7 mouse cellular contexts compared by ENCODE assay signal in the genomic region with DNA sequence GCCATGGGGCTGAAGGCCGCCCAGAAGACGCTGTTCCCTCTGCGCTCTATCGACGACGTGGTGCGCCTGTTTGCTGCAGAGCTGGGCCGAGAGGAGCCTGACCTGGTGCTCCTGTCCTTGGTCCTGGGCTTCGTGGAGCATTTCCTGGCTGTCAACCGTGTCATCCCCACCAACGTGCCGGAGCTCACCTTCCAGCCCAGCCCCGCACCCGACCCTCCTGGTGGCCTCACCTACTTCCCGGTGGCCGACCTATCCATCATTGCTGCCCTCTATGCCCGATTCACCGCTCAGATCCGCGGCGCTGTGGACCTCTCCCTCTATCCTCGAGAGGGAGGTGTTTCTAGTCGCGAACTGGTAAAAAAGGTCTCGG. TPM values are rescaled to one million over a fixed set of nuclear protein-coding genes. Genes with fewer than 3 reads are reported as not detected.
A peak's percentile ranks its signal among the peaks of the same experiment; 100 is the strongest.
DNase-seq lines count a peak whose midpoint lies in the region; TF ChIP-seq lines count a peak whose summit lies in the region.

No protein-coding gene starts in this region.

- H3K4me3 ChIP-seq in spleen, adult 2 months (ENCODE audit: extremely low read depth, insufficient read depth, insufficient read length), result peak overlapping the region; percentile 69
- H3K4me3 ChIP-seq in hindbrain, embryonic 10.5 days, result peak overlapping the region; percentile 85

- no peak for TF ChIP-seq POLR2A in spleen, adult 2 months (IDR thresholded peaks at IDR 0.05; ENCODE audit: low read depth, low read length)

- no peak overlapping the region for H3K27ac ChIP-seq in spleen, adult 2 months (ENCODE audit: insufficient read depth, low read length)
- H3K27ac ChIP-seq in hindbrain, embryonic 10.5 days, result peak overlapping the region; percentile 90

- peaks cover 23% of the 10 kb centered on the region; the same call in 1 of the 2 replicates for H3K4me1 ChIP-seq in spleen, adult 2 months (ENCODE audit: control insufficient read depth, insufficient read depth, insufficient read length)
- H3K4me1 ChIP-seq in hindbrain, embryonic 10.5 days (replicated peaks), result peaks cover 57% of the 10 kb centered on the region

- no peak for DNase-seq in spleen, adult 2 months (ENCODE audit: low read depth in 1 of 2, low spot score in 2 of 2)
- no peak for DNase-seq in spleen, adult 12 weeks (ENCODE audit: low spot score)
- peak; percentile 52 to 61 for DNase-seq in cerebellum, postnatal 25 days
- DNase-seq in hindbrain, embryonic 10.5 days (ENCODE audit: low spot score), result no peak
- peak; percentile 50 for DNase-seq in liver
- peak; percentile 24 to 34 for DNase-seq in spleen, postnatal 36 days (ENCODE audit: low spot score in 2 of 2)
- no peak for DNase-seq in layer of hippocampus, adult 9-10 months (ENCODE audit: low spot score)

- peaks cover 6% of the 10 kb centered on the region for H3K36me3 ChIP-seq in spleen, adult 2 months (ENCODE audit: control insufficient read depth, insufficient read depth, low read length)
- peaks cover 40% of the 10 kb centered on the region for H3K36me3 ChIP-seq in hindbrain, embryonic 10.5 days

- no peaks in the 10 kb centered on the region for H3K27me3 ChIP-seq in spleen, adult 2 months (ENCODE audit: control insufficient read depth, insufficient read depth, low read length)
- no peaks in the 10 kb centered on the region for H3K27me3 ChIP-seq in hindbrain, embryonic 10.5 days (ENCODE audit: insufficient read depth, poor library complexity, severe bottlenecking)

- H3K9me3 ChIP-seq in hindbrain, embryonic 10.5 days, result no peaks in the 10 kb centered on the region

- TF ChIP-seq CTCF in spleen, adult 2 months (IDR thresholded peaks at IDR 0.05; ENCODE audit: extremely low read depth, insufficient read depth, insufficient read length, insufficient replicate concordance), result no peak

- WGBS in spleen, adult 2 months, result 2% methylated on average over 25 of the region's 25 CpGs
- under 1% methylated on average over 25 of the region's 25 CpGs for WGBS in hindbrain, embryonic 10.5 days

RNA-seq across cellular contexts. Expression of a gene that starts 0.7 kb away (rescaled TPM):
- polyA plus RNA-seq in spleen, adult 2 months (2012; rRNA removed), result 54.2 and 57.2 TPM in 2 replicates
- 125 and 129 TPM in 2 replicates for polyA plus RNA-seq in hindbrain, embryonic 10.5 days (2016; fragmentation: Nextera tagmentation; extraction: Ambion mirVana)

RNA-seq across cellular contexts. Expression of a gene that starts 5.5 kb away (rescaled TPM):
- 487 and 792 TPM in 2 replicates for polyA plus RNA-seq in spleen, adult 2 months (2012; rRNA removed)
- polyA plus RNA-seq in hindbrain, embryonic 10.5 days (2016; fragmentation: Nextera tagmentation; extraction: Ambion mirVana), result 13.1 and 14.7 TPM in 2 replicates

RNA-seq across cellular contexts. Expression of a gene that starts 28.0 kb away (rescaled TPM):
- polyA plus RNA-seq in spleen, adult 2 months (2012; rRNA removed), result 177 and 239 TPM in 2 replicates
- polyA plus RNA-seq in hindbrain, embryonic 10.5 days (2016; fragmentation: Nextera tagmentation; extraction: Ambion mirVana), result 198 and 221 TPM in 2 replicates

RNA-seq across cellular contexts. Expression of a gene that starts 29.2 kb away (rescaled TPM):
- polyA plus RNA-seq in spleen, adult 2 months (2012; rRNA removed), result 7.7 and 8.9 TPM in 2 replicates
- 0.29 and 0.37 TPM in 2 replicates for polyA plus RNA-seq in hindbrain, embryonic 10.5 days (2016; fragmentation: Nextera tagmentation; extraction: Ambion mirVana)

RNA-seq across cellular contexts. Expression of a gene that starts 48.8 kb away (rescaled TPM):
- 7.3 and 8.1 TPM in 2 replicates for polyA plus RNA-seq in spleen, adult 2 months (2012; rRNA removed)
- 1.3 and 1.9 TPM in 2 replicates for polyA plus RNA-seq in hindbrain, embryonic 10.5 days (2016; fragmentation: Nextera tagmentation; extraction: Ambion mirVana)

Comparison
In these comparisons a context has a peak if more than half of its experiments do, and no peak if none do; other contexts are left out.
1. DNase-seq: peak in cerebellum, postnatal 25 days (2 of 2), liver (single experiment) and spleen, postnatal 36 days (2 of 2); none in spleen, adult 2 months (0 of 2), spleen, adult 12 weeks (single experiment), hindbrain, embryonic 10.5 days (single experiment) and layer of hippocampus, adult 9-10 months (single experiment).
2. RNA of a gene that starts 5.5 kb away (polyA plus RNA-seq): 487 to 792 TPM in spleen, adult 2 months; 13.1 to 14.7 TPM in hindbrain, embryonic 10.5 days; every median in the first group is over 10 times any median in the second.